ENCODE assay signal across 11 mouse cellular contexts in genomic region chr4:134606054-134606453, GRCm38 (mm10). TPM values are rescaled to one million over a fixed set of nuclear protein-coding genes. Genes with fewer than 3 reads are reported as not detected.
DNase-seq lines count a peak whose midpoint lies in the region; ATAC-seq and TF ChIP-seq lines count a peak whose summit lies in the region.
"Had no signal": no experiment of that assay in that cellular context is flagged by ENCODE, and none has a peak within 500 bp of the region (broad histone marks: within the 10 kb centered on the region; RNA-seq: fewer than 3 reads in every experiment).

No protein-coding gene starts in this region.

- peak overlapping the region; percentile 13; the same call in 1 of the 2 replicates for H3K9ac ChIP-seq in neural tube, embryonic 12.5 days
- peak overlapping the region; percentile 17 for H3K9ac ChIP-seq in heart, embryonic 13.5 days
- 0 out of 2 replicates have a peak overlapping the region, but pooled peaks have one; percentile 19 for H3K9ac ChIP-seq in midbrain, postnatal 0 days (replicated peaks; ENCODE audit: low read length, poor library complexity, severe bottlenecking)
- H3K9ac ChIP-seq: limb, embryonic 12.5 days had no signal

- no peaks in the 10 kb centered on the region for H3K27me3 ChIP-seq in neural tube, embryonic 12.5 days (replicated peaks)
- no peaks in the 10 kb centered on the region for H3K27me3 ChIP-seq in heart, embryonic 13.5 days (replicated peaks)
- H3K27me3 ChIP-seq in midbrain, postnatal 0 days (ENCODE audit: insufficient read depth, low read length): no peaks in the 10 kb centered on the region; the same call in 1 of the 2 replicates
- H3K27me3 ChIP-seq: limb, embryonic 12.5 days had no signal

- no peak overlapping the region for H3K27ac ChIP-seq in neural tube, embryonic 12.5 days
- peak overlapping the region; percentile 61 for H3K27ac ChIP-seq in heart, embryonic 13.5 days (replicated peaks)
- H3K27ac ChIP-seq in midbrain, postnatal 0 days (ENCODE audit: low read depth, low read length): no peak overlapping the region
- H3K27ac ChIP-seq: limb, embryonic 12.5 days; stomach, postnatal 0 days had no signal

- H3K4me2 ChIP-seq in neural tube, embryonic 12.5 days (replicated peaks): no peak overlapping the region
- 0 out of 2 replicates have a peak overlapping the region, but pooled peaks have one; percentile 0 for H3K4me2 ChIP-seq in heart, embryonic 13.5 days
- no peak overlapping the region for H3K4me2 ChIP-seq in midbrain, postnatal 0 days (ENCODE audit: low read depth, low read length, poor library complexity, severe bottlenecking)
- H3K4me2 ChIP-seq: limb, embryonic 12.5 days had no signal

- 70% methylated on average over 5 of the region's 5 CpGs for WGBS in neural tube, embryonic 12.5 days
- WGBS in heart, embryonic 13.5 days: 5% methylated on average over 5 of the region's 5 CpGs
- WGBS in midbrain, postnatal 0 days: 31% methylated on average over 5 of the region's 5 CpGs

- TF ChIP-seq CTCF in midbrain, postnatal 0 days (IDR thresholded peaks at IDR 0.05): no peak

- no peak for ATAC-seq in neural tube, embryonic 12.5 days (ENCODE audit: low FRiP score, low read depth)
- ATAC-seq in heart, embryonic 13.5 days (ENCODE audit: extremely low read depth, insufficient number of reproducible peaks, low FRiP score, low TSS enrichment): no peak
- no peak for ATAC-seq in midbrain, postnatal 0 days (ENCODE audit: low FRiP score)
- ATAC-seq in inflammation-experienced regulatory T-cells, adult 6 months: no peak

- peaks cover 20% of the 10 kb centered on the region; the same call in 1 of the 2 replicates for H3K4me1 ChIP-seq in neural tube, embryonic 12.5 days
- H3K4me1 ChIP-seq in heart, embryonic 13.5 days: peaks cover 60% of the 10 kb centered on the region
- peaks cover 4% of the 10 kb centered on the region; the same call in 1 of the 2 replicates for H3K4me1 ChIP-seq in midbrain, postnatal 0 days (ENCODE audit: insufficient read depth, low read length)

- DNase-seq in cerebellum, adult 9-11 months: peak; percentile 50
- no peak for DNase-seq in cerebellum, adult 11 months
- DNase-seq in neural tube, embryonic 10.5 days (ENCODE audit: extremely low spot score, low spot score): no peak
- no peak for DNase-seq in midbrain, postnatal 0 days (ENCODE audit: low spot score)
- DNase-seq in cerebellum, adult 9-10 months: no peak
- DNase-seq: embryo, embryonic 11 days had no signal

- H3K36me3 ChIP-seq in neural tube, embryonic 12.5 days: no peaks in the 10 kb centered on the region
- H3K36me3 ChIP-seq in heart, embryonic 13.5 days: no peaks in the 10 kb centered on the region
- no peaks in the 10 kb centered on the region for H3K36me3 ChIP-seq in midbrain, postnatal 0 days (ENCODE audit: insufficient read depth, low read length)
- H3K36me3 ChIP-seq: limb, embryonic 12.5 days had no signal

- no peak overlapping the region for H3K4me3 ChIP-seq in neural tube, embryonic 12.5 days
- no peak overlapping the region for H3K4me3 ChIP-seq in heart, embryonic 13.5 days
- no peak overlapping the region for H3K4me3 ChIP-seq in midbrain, postnatal 0 days (ENCODE audit: low read depth, low read length)
- H3K4me3 ChIP-seq: limb, embryonic 12.5 days had no signal

- H3K9me3 ChIP-seq in neural tube, embryonic 12.5 days: no peaks in the 10 kb centered on the region
- no peaks in the 10 kb centered on the region for H3K9me3 ChIP-seq in heart, embryonic 13.5 days
- H3K9me3 ChIP-seq in midbrain, postnatal 0 days (ENCODE audit: low read length): no peaks in the 10 kb centered on the region

RNA-seq across cellular contexts. Expression of gene Selenon, which starts 54.1 kb away (rescaled TPM):
- 47.5 and 53.0 TPM in 2 replicates for polyA plus RNA-seq in neural tube, embryonic 12.5 days (2016; fragmentation: Nextera tagmentation; extraction: Ambion mirVana)
- 7.5 and 8.0 TPM in 2 replicates for polyA plus RNA-seq in heart, embryonic 13.5 days (2015; fragmentation: Nextera tagmentation; extraction: Ambion mirVana)
- total RNA-seq in midbrain, postnatal 0 days (2014; rRNA removed): 22.8 and 26.1 TPM in 2 replicates
- 9.1 and 9.4 TPM in 2 replicates for polyA plus RNA-seq in midbrain, postnatal 0 days (2015; fragmentation: Nextera tagmentation; extraction: Ambion mirVana)
- polyA plus RNA-seq in inflammation-experienced regulatory T-cells, adult 6 months (2017; shearing (Covaris generic)): under 1 TPM; 0.44 to 0.63 (median 0.63) TPM
